Mouse (Mus musculus) T-helper 17 cell (primary cell): ENCODE results near the gene Ldha.
"Not testable (repeated sequence)": the region's sequence is repeated elsewhere in the genome, so short reads cannot be mapped to it uniquely, and the experiment has no call there.

ENCODE experiments used
- in situ Hi-C, 2 experiments: fragments of 300-600 bp; cut with MboI, MseI; formaldehyde crosslinking; loops; 1 replicate in 1 of 2; 2 replicates in 1 of 2; pipeline ENCODE4 v1.15.1; 2025; ENCODE audit warnings: high pct_unique_total_duplicates in 2 of 2

The Ldha gene

DNA sequence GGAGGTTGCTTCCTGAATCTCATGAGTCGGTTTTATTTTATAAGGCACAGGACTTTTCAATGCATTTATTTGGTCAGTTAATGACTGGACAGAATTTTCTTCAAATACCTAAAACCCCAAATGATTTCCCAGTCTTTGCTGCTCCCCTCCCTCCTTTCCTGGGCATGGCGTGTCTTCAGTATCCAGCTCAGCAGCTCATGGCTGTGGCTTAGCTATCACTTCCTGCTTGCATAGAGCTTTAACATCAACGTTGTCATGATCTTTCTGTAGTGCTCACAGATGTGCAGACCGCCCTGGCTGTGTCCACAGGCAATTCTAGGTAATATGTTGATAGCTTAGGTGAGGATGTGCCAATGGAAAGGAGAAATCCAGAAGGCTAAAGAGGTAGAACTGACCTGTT lies 30.7 kb downstream of the Ldha start:
- in situ Hi-C loops, result no loop called here

DNA sequence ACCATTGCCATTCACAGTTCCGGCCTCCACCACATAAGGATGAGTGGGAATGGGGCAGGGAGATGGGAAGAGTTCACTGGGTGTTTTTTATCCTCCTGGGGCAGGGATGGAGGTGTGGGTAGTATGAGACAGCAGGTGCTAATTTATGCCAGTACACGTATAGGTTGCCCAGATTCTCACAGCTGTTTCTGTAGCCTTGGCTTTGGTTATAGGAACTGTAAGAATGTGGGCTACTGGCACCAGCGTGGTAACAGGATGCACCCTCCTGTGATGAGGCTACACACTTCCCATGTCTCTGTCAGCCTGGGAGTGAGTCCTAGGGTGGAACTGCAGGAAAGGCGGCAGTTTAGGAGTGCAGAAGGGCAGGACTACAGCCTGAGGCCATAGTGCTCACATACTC lies 35.6 kb downstream of the Ldha start:
- in situ Hi-C loops, result no loop called here

DNA sequence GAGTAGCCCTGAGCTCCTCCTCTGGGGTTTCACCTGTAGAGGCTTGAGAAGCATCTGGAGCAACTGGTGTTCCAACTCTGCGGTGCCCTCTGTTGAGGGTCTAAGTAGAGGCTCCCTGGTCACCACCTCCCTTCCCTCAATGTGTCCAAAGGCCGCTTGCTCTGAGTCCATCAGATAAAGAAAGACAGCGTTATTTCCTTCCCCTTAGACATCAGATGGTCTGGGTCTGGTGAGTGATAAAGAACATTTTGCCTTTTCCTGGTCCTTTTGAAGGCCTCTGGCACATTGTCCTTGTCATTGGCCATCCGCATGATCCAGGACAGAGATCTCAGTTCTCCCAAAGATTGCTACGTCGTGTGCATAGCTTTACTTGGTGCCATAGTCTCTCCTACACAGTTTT lies 36.0 kb downstream of the Ldha start:
- in situ Hi-C loops, result no loop called here

DNA sequence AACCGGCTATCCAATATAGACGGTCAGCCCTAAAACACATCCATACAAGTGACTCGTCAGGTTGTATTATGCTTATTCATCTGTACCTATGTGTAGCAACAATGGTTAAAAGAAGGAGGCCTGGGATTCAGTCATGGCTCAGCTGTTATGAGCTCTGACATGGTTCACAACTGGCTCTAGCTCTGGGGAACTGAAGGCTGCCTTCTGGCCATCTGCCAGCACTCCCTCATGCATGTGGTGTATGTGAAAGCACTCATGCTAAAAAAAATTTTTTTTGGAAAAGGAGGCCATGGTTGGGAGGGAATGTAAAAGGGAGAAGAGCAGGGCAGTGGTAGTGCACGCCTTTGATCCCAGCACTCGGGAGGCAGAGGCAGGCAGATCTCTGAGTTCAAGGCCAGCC lies 38.6 kb downstream of the Ldha start:
- in situ Hi-C loops, result no loop called here

DNA sequence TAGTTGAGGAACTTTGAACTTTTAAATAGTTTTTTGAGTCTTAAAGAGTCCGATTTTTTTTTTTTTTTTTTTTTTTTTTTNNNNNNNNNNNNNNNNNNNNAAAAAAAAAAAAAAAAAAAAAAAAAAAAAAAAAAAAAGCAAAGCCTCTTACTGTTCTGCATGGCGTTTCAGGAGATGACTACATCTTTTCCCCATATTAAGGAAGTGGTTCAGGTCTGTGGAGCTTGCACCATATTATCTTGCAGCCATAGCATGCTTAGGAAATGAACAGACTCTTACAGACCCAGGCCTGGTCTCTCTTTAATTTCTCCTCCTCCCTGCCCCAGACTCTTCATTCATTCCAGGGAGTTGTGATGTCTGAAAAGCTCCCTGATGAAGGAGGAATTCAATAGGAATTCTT lies 39.7 kb downstream of the Ldha start:
- in situ Hi-C loops, result no loop called here

DNA sequence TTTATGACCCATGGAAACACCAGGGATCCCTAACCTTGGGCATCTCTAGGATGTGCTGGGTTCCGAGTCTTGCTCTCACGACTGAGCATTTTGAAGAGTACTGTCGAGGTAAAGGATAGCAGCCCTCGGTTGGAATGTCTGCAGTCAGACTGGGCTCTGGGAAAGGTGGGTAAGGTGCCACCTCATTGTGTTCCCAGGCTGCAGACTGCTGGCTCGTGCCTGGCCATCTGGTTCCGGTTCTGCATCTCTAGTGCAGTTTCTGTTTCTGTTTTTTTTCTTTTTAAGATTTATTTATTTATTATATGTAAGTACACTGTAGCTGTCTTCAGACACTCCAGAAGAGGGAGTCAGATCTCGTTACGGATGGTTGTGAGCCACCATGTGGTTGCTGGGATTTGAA lies 40.7 kb downstream of the Ldha start:
- in situ Hi-C loops, result not testable (repeated sequence)

DNA sequence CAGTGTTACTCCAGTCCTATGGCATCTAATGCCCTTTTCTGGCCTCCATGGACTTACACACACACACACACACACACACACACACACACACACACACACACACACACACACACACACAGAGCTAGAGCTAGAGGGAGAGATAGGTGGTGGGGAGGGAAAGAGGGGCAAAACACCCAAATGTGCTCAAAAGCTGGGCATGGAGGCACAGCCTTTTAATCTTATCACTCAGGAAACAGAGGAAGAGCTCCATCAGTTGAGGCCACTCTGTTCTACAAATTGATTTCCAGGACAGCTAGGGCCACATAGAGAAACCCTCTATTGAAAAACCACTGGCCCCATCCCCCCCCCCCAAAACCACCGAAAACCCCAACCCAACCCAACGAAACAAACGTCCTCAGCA lies 42.0 kb downstream of the Ldha start:
- in situ Hi-C loops, result no loop called here

DNA sequence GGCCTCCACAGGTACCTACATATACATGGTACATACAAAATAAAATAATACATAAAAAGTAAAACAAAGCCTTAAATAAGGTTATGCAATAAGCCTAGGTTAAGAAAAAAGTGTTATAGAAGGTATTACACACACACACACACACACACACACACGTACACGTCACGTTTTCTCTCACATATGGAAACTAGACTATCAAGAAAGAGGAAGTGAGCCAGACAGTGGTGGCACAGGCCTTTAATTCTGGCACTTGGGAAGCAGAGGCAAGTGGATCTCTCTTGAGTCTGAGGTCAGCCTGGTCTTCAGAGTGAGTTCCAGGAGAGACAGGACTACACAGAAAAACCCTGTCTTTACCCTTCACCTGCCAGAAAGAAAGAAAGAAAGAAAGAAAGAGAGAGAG lies 54.2 kb downstream of the Ldha start:
- in situ Hi-C loops, result no loop called here

DNA sequence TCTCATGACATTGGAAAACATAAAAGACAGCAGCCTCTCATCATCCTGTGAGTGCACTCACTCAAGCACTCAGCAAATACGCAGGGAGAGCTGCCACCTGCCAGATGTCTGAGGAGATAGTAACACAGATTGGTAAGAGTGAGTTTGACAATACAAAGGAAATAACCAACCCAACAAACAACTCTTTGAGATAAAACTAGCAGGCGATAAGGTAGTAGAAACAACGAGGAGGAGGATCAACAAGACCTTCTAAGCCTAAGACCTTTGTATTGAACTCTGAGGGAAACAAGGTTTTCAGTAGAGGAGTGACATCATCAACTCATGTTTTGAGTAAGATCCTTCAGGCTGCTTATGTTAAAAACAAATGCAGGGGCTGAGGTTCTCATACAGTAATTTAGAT lies 58.1 kb downstream of the Ldha start:
- in situ Hi-C loops, result no loop called here
